Mouse (Mus musculus) ZHBTc4 (cell line): Measurements from ENCODE around the gene E2f2.

Source experiments
- DNase-seq: peaks from one replicate; pipeline ENCODE4 v3.0.0-alpha.2; 2011; ENCODE audit warnings: low read depth, low spot score

The E2f2 gene

GRCm38 (mm10) chr4:136144927-136145292, 27.3 kb upstream of the E2f2 start:
- no peak for DNase-seq

GRCm38 (mm10) chr4:136145362-136145885, 26.8 kb upstream of the E2f2 start:
- no peak for DNase-seq

- DNase-seq, result no peak
Measured at GRCm38 (mm10) chr4:136145991-136146711, 26.0 kb upstream of the E2f2 start.

GRCm38 (mm10) chr4:136146712-136147154, 25.5 kb upstream of the E2f2 start:
- peak; percentile 98 for DNase-seq

- DNase-seq, result peak; percentile 92
Measured at GRCm38 (mm10) chr4:136147436-136148135, 24.6 kb upstream of the E2f2 start.

GRCm38 (mm10) chr4:136148342-136149044, 23.7 kb upstream of the E2f2 start:
- DNase-seq, result peak; percentile 61

GRCm38 (mm10) chr4:136149045-136149379, 23.2 kb upstream of the E2f2 start:
- DNase-seq, result no peak

- peak; percentile 85 for DNase-seq
Measured at GRCm38 (mm10) chr4:136149734-136150133, 22.5 kb upstream of the E2f2 start.

GRCm38 (mm10) chr4:136150596-136150995, 21.6 kb upstream of the E2f2 start:
- no peak for DNase-seq

- DNase-seq, result peak; percentile 68
Measured at GRCm38 (mm10) chr4:136152821-136153220, 19.4 kb upstream of the E2f2 start.

- no peak for DNase-seq
Measured at GRCm38 (mm10) chr4:136154462-136154861, 17.7 kb upstream of the E2f2 start.

GRCm38 (mm10) chr4:136158498-136158897, 13.7 kb upstream of the E2f2 start:
- DNase-seq, result no peak

- peak; percentile 87 for DNase-seq
Measured at GRCm38 (mm10) chr4:136159802-136160397, 12.3 kb upstream of the E2f2 start.

GRCm38 (mm10) chr4:136163448-136163847, 8.7 kb upstream of the E2f2 start:
- DNase-seq, result peak; percentile 92

GRCm38 (mm10) chr4:136164981-136165380, 7.2 kb upstream of the E2f2 start:
- no peak for DNase-seq

GRCm38 (mm10) chr4:136167701-136168100, 4.5 kb upstream of the E2f2 start:
- no peak for DNase-seq

- DNase-seq, result no peak
Measured at GRCm38 (mm10) chr4:136170401-136170800, 1.8 kb upstream of the E2f2 start.

GRCm38 (mm10) chr4:136171455-136171854, 739 bp upstream of the E2f2 start:
- DNase-seq, result peak; percentile 40

GRCm38 (mm10) chr4:136172542-136173209, 482 bp downstream of the E2f2 start:
- peak; percentile 36 for DNase-seq

- DNase-seq, result peak; percentile 43
Measured at GRCm38 (mm10) chr4:136173210-136173715, 1.1 kb downstream of the E2f2 start.
